Mouse (Mus musculus): ENCODE data around the gene Suds3.

Suds3 gene

GRCm38 (mm10) chr5:117113330-117113729 is 2.6 kb downstream of the Suds3 start:
- no peak for DNase-seq (ENCODE audit: low spot score)

GRCm38 (mm10) chr5:117111774-117112112 is 4.2 kb downstream of the Suds3 start:
- DNase-seq (ENCODE audit: low spot score) = no peak

GRCm38 (mm10) chr5:117111064-117111773 is 4.7 kb downstream of the Suds3 start:
- DNase-seq (ENCODE audit: low spot score) = no peak

GRCm38 (mm10) chr5:117109522-117109921 is 6.4 kb downstream of the Suds3 start:
- peak; percentile 66 for DNase-seq (ENCODE audit: low spot score)

GRCm38 (mm10) chr5:117108731-117109130 is 7.2 kb downstream of the Suds3 start:
- DNase-seq (ENCODE audit: low spot score) = no peak

GRCm38 (mm10) chr5:117108292-117108691 is 7.6 kb downstream of the Suds3 start:
- no peak for DNase-seq (ENCODE audit: low spot score)

- DNase-seq (ENCODE audit: low spot score) = no peak
These were observed 10.2 kb downstream of the Suds3 start for GRCm38 (mm10) chr5:117105761-117106160.

- DNase-seq (ENCODE audit: low spot score) = no peak
These were observed 11.6 kb downstream of the Suds3 start for GRCm38 (mm10) chr5:117104329-117104728.

- no peak for DNase-seq (ENCODE audit: low spot score)
These were observed 12.6 kb downstream of the Suds3 start for GRCm38 (mm10) chr5:117103194-117103929.

GRCm38 (mm10) chr5:117099742-117100141 is 16.2 kb downstream of the Suds3 start:
- no peak for DNase-seq (ENCODE audit: low spot score)

- DNase-seq (ENCODE audit: low spot score) = no peak
These were observed 16.9 kb downstream of the Suds3 start for GRCm38 (mm10) chr5:117099008-117099407.

- DNase-seq (ENCODE audit: low spot score) = peak; percentile 67
These were observed 19.2 kb downstream of the Suds3 start for GRCm38 (mm10) chr5:117096716-117097115.

- no peak for DNase-seq (ENCODE audit: low spot score)
These were observed 21.5 kb downstream of the Suds3 start for GRCm38 (mm10) chr5:117094431-117094830.

- DNase-seq (ENCODE audit: low spot score) = no peak
These were observed 26.1 kb downstream of the Suds3 start for GRCm38 (mm10) chr5:117089786-117090185.

GRCm38 (mm10) chr5:117089147-117089546 is 26.8 kb downstream of the Suds3 start:
- no peak for DNase-seq (ENCODE audit: low spot score)

GRCm38 (mm10) chr5:117087718-117088117 is 28.2 kb downstream of the Suds3 start:
- no peak for DNase-seq (ENCODE audit: low spot score)

GRCm38 (mm10) chr5:117069498-117069894 is 46.4 kb downstream of the Suds3 start:
- DNase-seq (ENCODE audit: low spot score) = peak; percentile 54

- DNase-seq (ENCODE audit: low spot score) = no peak
These were observed 47.0 kb downstream of the Suds3 start for GRCm38 (mm10) chr5:117068808-117069497.

GRCm38 (mm10) chr5:117068181-117068580 is 47.7 kb downstream of the Suds3 start:
- DNase-seq (ENCODE audit: low spot score) = peak; percentile 68

- no peak for DNase-seq (ENCODE audit: low spot score)
These were observed 54.7 kb downstream of the Suds3 start for GRCm38 (mm10) chr5:117061251-117061650.

GRCm38 (mm10) chr5:117060484-117061130 is 55.3 kb downstream of the Suds3 start:
- DNase-seq (ENCODE audit: low spot score) = no peak

- DNase-seq (ENCODE audit: low spot score) = no peak
These were observed 66.0 kb downstream of the Suds3 start for GRCm38 (mm10) chr5:117049940-117050339.
